Mouse (Mus musculus) brown adipose tissue, adult 24 weeks (tissue): ENCODE data around the gene Pcnx. TPM values are rescaled to one million over a fixed set of nuclear protein-coding genes. Genes with fewer than 3 reads are reported as not detected.
A peak's percentile ranks its signal among the peaks of the same experiment; 100 is the strongest.

Experiments used
- H3K27ac ChIP-seq: fragments of 200-500 bp; replicated peaks from 2 replicates; pipeline ENCODE4 v1.5.1; 2012; ENCODE audit warnings: low read depth, mild to moderate bottlenecking, low read length
- H3K4me1 ChIP-seq: fragments of 200-500 bp; 2 replicates; pipeline ENCODE4 v1.6.1; 2012; ENCODE audit warnings: low read length, mixed read lengths; ENCODE audit not compliant: control insufficient read depth, insufficient read depth, insufficient read length
- H3K4me3 ChIP-seq: fragments of 200-500 bp; 2 replicates; pipeline ENCODE4 v1.5.1; 2012; ENCODE audit warnings: low read depth, mild to moderate bottlenecking, low read length, moderate library complexity; ENCODE audit not compliant: insufficient read depth
- polyA plus RNA-seq: library from polyadenylated mRNA; stranded (reverse); fragments of >200 nt; gene quantifications from 2 replicates; pipeline ENCODE4 v1.2.4, GENCODE M21; 2012; ENCODE audit not compliant: missing spikeins, insufficient read depth, insufficient read length

The Pcnx gene
- polyA plus RNA-seq, 1 experiment = 21.4 TPM

DNA sequence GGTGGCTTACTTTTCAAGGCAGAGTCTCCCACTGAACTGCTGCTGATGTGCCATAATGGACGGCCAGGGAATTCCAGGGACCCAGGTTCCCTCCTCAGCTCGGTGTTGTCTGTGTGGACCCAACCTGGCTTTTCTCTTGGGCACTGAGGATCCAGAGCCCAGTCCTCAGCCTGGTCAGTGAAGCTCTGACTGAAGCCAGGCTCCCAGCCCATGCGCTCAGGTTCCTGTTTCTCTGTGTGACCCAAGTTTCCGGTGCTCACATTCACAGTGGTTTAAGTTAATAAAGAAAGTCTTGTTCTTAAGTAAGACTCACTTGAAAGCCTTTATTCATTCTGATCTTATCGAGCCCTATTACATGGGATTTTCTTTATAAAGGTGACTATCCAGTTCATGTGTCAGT is 74.7 kb downstream of the Pcnx start:
- Histone ChIP-seq H3K4me3 (no peak overlapping the region), H3K27ac (no peak overlapping the region), H3K4me1 (peaks cover 3% of the 10 kb centered on the region)

DNA sequence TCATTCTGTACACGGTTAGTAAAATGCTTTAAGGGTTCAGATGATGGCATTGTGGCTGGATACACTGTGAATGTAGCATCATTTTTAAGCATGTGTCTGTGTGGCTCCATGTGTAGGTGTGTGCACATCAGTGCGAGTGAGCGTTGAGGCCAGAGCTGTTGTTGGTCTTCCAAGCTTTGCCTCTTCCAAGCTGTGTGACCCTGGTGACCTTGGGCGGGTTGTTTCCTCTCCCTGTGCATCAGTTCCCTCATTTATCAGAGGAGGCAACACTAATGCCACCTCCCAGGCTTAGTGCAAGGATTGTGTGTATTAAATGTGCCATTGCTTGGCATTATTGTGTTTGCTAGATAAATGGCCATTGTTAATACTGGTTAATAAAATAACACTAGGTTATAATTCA is 76.2 kb downstream of the Pcnx start:
- Histone ChIP-seq H3K4me1 (peaks cover 3% of the 10 kb centered on the region), H3K27ac (no peak overlapping the region), H3K4me3 (no peak overlapping the region)

GRCm38 (mm10) chr12:81941191-81941590 is 81.4 kb downstream of the Pcnx start:
- peaks cover 4% of the 10 kb centered on the region; the same call in 1 of the 2 replicates for H3K4me1 ChIP-seq
- H3K27ac ChIP-seq = no peak overlapping the region
- H3K4me3 ChIP-seq = no peak overlapping the region

DNA sequence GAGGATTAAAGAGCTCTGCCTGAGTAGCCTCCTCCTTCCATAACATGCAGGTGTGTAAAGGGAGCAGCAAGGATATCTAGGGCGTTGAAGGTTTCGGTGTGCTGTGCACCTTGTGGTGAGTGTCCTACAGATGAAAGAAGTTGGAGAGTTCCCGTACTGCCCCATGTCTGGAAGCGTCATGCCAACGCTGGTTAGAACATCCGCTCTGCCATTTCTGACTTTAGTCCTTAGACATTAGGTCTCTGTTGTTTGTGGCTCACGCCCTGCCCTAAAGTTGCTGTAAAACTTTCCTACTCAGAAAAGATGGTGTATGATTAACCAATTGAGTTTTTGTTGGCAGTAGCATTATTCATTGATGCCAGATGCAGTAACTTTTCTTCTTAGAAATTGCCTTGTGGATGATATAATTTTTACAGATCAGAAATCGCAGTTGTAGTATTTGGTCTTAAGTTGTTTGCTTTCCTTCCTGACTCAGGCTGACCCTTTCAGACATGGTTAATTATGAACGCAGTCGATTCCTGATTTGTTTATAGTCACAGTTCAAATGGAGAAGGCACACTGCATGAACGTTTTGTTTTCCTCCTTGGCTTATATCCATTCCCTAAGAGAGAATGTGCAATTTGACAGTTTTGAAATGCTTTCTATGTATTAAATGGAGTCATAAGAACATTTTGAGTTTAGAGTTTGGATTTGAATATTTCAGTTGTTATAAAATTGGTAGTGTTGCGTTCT is 83.7 kb downstream of the Pcnx start:
- Histone ChIP-seq H3K4me1 (peaks cover 4% of the 10 kb centered on the region; the same call in 1 of the 2 replicates), H3K27ac (no peak overlapping the region), H3K4me3 (no peak overlapping the region)

DNA sequence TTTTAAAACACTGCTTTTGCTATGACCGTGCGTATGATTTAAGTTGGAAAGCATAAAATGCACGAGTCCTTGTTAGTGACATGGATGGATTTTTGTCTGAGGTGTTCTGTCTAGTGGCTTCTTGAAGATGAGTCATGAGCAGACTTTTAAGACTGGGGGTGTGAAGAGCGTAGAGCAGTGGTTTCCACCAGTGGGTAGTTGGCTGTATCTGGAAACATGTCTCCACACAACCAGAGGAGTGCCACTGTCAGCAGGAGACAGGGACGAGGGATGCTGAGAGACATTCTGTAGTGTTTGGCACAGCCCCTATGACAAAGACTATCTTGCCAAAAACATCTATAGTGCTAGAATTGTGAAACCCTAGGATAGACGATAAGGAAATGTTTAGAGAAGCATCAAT is 89.2 kb downstream of the Pcnx start:
- 0 out of 2 replicates have a peak overlapping the region, but pooled peaks have one; percentile 8 for H3K27ac ChIP-seq
- H3K4me1 ChIP-seq = peaks cover 11% of the 10 kb centered on the region
- no peak overlapping the region for H3K4me3 ChIP-seq

DNA sequence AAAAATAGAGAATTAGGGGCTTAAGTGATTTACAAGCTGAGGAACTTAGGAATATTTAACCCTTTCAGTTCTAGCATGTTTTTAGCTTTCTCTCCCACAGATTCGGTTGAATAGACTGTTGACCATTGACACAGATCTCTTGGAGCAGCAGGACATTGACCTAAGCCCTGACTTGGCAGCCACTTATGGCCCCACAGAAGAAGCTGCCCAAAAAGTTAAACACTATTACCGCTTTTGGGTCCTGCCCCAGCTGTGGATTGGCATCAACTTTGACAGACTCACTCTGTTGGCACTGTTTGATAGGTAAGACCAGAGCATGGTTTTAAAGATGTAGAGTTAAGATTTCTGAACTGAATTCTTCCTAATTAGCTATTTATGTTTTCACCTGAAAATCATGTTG is 90.2 kb downstream of the Pcnx start:
- H3K4me1 ChIP-seq = peaks cover 13% of the 10 kb centered on the region
- 0 out of 2 replicates have a peak overlapping the region, but pooled peaks have one; percentile 47 for H3K27ac ChIP-seq
- no peak overlapping the region for H3K4me3 ChIP-seq

- Histone ChIP-seq H3K4me3 (no peak overlapping the region), H3K4me1 (peaks cover 2% of the 10 kb centered on the region; the same call in 1 of the 2 replicates), H3K27ac (no peak overlapping the region)
Observed at GRCm38 (mm10) chr12:81958351-81958750, 98.5 kb downstream of the Pcnx start.

DNA sequence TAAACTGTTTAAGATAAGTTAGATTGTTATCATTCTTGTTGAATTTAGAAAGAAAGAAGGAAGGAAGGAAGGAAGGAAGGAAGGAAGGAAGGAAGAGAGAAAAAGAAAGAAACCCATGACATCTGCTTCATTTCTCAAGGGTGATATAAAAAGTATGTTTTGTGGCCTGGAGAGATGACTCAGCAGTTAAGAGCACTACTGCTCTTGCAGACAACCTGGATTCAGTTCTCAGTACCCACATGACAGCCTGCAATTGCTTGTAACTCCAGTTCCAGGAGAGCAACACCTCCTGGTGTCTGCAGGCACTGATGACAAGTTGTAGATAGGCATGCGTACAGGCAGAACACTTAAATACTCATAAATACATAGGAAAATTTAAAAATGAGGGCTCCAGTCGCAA is 105.6 kb downstream of the Pcnx start:
- Histone ChIP-seq H3K4me3 (no peak overlapping the region), H3K27ac (no peak overlapping the region), H3K4me1 (no peaks in the 10 kb centered on the region)

GRCm38 (mm10) chr12:81971042-81971883 is 111.4 kb downstream of the Pcnx start:
- H3K27ac ChIP-seq = peak overlapping the region; percentile 61
- no peaks in the 10 kb centered on the region for H3K4me1 ChIP-seq
- H3K4me3 ChIP-seq = peak overlapping the region; percentile 21; the same call in 1 of the 2 replicates

DNA sequence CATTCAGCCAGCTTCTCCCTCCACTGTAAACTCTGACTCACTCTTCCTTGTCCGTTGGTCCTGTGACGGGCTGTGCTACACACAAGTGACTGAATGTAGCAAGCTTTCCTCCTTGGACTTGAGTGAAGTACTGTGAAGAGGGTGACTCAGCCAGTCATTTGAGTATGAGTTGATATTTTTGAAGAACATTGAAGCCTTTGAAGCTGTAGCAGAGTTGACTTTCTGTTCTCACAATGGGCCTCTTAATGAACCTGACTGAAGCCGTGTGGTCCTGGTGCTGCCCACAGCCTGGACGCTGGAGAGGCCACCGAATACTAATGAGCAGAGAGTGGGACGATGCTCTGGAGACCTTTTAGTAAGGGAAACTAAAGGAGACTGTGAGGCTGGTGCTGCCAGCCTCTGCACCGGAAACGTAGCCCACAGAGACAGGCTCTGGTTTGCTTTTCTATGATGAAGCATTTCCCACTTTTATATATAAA is 112.1 kb downstream of the Pcnx start:
- no peaks in the 10 kb centered on the region for H3K4me1 ChIP-seq
- H3K27ac ChIP-seq = peak overlapping the region; percentile 61; the same call in 1 of the 2 replicates
- H3K4me3 ChIP-seq = no peak overlapping the region

DNA sequence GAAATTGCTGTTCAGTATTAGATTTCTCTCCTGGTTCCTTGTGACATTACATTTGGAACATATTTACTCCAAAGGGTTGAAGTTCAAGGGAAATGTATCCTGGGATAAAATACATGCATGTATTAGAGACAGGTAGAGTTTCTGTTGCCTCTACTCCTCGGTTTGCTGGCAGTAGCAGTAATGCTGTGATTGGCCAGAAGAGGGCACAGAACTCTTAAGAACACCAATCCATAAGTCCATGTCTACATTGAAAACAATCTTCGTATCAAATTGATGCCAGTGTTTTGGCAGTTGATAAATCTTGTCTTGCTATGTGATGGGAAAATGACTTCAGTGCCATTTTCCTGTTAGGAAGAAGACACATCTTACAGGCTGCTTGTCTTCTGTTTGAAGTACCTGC is 115.0 kb downstream of the Pcnx start:
- Histone ChIP-seq H3K4me3 (no peak overlapping the region), H3K27ac (no peak overlapping the region), H3K4me1 (no peaks in the 10 kb centered on the region)

DNA sequence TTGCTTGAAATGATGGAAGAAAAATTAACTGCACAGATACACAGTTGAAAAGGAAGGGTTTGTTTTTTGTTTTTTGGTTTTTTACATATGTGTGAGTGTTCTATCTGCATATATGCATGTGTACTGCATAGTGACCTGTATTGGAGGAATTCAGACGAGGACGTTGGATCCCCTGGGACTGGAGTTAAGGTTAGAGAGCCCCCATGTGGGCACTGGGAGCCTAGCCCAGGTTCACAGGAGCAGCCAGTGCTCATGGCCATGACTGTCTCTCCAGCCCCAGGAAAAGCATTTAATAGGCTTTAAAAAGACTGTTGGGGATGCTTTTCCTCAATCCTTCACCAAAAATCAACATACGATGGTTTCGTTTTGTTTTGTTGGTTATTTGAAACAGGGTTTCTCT is 117.5 kb downstream of the Pcnx start:
- no peak overlapping the region for H3K27ac ChIP-seq
- H3K4me3 ChIP-seq = no peak overlapping the region
- no peaks in the 10 kb centered on the region for H3K4me1 ChIP-seq

GRCm38 (mm10) chr12:81979312-81979711 is 119.5 kb downstream of the Pcnx start:
- H3K4me3 ChIP-seq = no peak overlapping the region

DNA sequence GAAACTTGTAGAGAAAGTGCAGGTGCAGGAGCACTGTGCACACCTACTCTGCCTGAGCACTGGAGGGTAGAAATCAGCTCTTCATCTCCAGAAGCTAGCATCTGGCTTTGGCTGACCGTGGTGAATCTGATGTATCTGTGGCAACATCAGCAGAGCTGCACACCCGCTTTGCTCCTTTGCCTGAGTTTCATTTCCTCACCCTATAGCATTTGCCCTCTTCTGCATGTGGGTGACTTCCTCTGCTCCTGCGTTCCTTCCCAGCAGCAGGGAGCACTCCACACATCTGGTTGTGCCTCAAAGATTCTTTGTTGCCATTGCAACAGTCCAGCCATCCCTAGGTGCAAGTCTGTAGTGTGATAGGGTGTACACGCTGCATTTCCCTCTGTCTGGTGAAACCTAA is 132.3 kb downstream of the Pcnx start:
- H3K4me1 ChIP-seq = no peaks in the 10 kb centered on the region
- H3K4me3 ChIP-seq = no peak overlapping the region
- H3K27ac ChIP-seq = no peak overlapping the region

More at GRCm38 (mm10) chr12:81979312-81979711, 119.5 kb downstream of the Pcnx start:
- Histone ChIP-seq H3K27ac (no peak overlapping the region), H3K4me1 (no peaks in the 10 kb centered on the region)

- Histone ChIP-seq H3K4me3 (no peak overlapping the region), H3K27ac (no peak overlapping the region), H3K4me1 (no peaks in the 10 kb centered on the region)
Observed at GRCm38 (mm10) chr12:81992996-81993395, 133.2 kb downstream of the Pcnx start.
